Mouse (Mus musculus) midbrain, embryonic 14.5 days (tissue): ENCODE data around the gene Ret. TPM values are rescaled to one million over a fixed set of nuclear protein-coding genes. Genes with fewer than 3 reads are reported as not detected.

Experiments used
- ATAC-seq: fragments of 200-750 bp; cut with Nextera tagmentation; 2 replicates; pipeline ENCODE4 v1.8.0; 2017; ENCODE audit warnings: moderate number of reproducible peaks, moderate library complexity; ENCODE audit not compliant: low FRiP score, low TSS enrichment
- DNase-seq: peaks from one replicate; pipeline ENCODE4 v3.0.0-alpha.2; 2015
- H3K27ac ChIP-seq: fragments of 300-500 bp; sonication (generic); replicated peaks from 2 replicates; pipeline ENCODE4 v1.5.1; 2014; ENCODE audit warnings: mild to moderate bottlenecking, low read depth, low read length, moderate library complexity
- H3K27me3 ChIP-seq: fragments of 300-500 bp; sonication (generic); 2 replicates; pipeline ENCODE4 v1.6.1; 2014; ENCODE audit warnings: low read length, control low read depth, mixed read lengths; ENCODE audit not compliant: control insufficient read depth, insufficient read depth
- H3K36me3 ChIP-seq: fragments of 300-500 bp; sonication (generic); 2 replicates; pipeline ENCODE4 v1.6.1; 2014; ENCODE audit warnings: low read length, control low read depth; ENCODE audit not compliant: control insufficient read depth, insufficient read depth
- H3K4me1 ChIP-seq: fragments of 300-500 bp; sonication (generic); 2 replicates; pipeline ENCODE4 v1.6.1; 2014; ENCODE audit warnings: mild to moderate bottlenecking, antibody characterized with exemption, low read length, control low read depth; ENCODE audit not compliant: control insufficient read depth, insufficient read depth
- H3K4me2 ChIP-seq: fragments of 300-500 bp; sonication (generic); 2 replicates; pipeline ENCODE4 v1.6.1; 2014; ENCODE audit warnings: mild to moderate bottlenecking, low read length, moderate library complexity
- H3K4me3 ChIP-seq: fragments of 300-500 bp; sonication (generic); replicated peaks from 2 replicates; pipeline ENCODE4 v1.5.1; 2014; ENCODE audit warnings: low read depth, low read length
- H3K9ac ChIP-seq: fragments of 300-500 bp; sonication (generic); replicated peaks from 2 replicates; pipeline ENCODE4 v1.6.1; 2014; ENCODE audit warnings: mild to moderate bottlenecking, low read length, moderate library complexity
- H3K9me3 ChIP-seq: fragments of 300-500 bp; sonication (generic); 2 replicates; pipeline ENCODE4 v1.6.1; 2016; ENCODE audit warnings: low read length, control low read depth, mixed read lengths; ENCODE audit not compliant: control insufficient read depth
- WGBS: fragments of 180-500 bp; shearing (Covaris S2); extraction: QIAGEN DNeasy Blood & Tissue Kit; methylation state at CpG from one replicate; pipeline ENCODE4 v1.1.7; 2014; 5-methylcytosine and 5-hydroxymethylcytosine counted together
- polyA plus RNA-seq: library from polyadenylated mRNA; unstranded; fragments of >200 nt; fragmentation: Nextera tagmentation; extraction: Ambion mirVana; gene quantifications from 2 replicates; pipeline ENCODE4 v1.2.1, GENCODE M21; 2014

Gene Ret
- polyA plus RNA-seq, 1 experiment from 2014 or later, result 4.5 TPM

DNA sequence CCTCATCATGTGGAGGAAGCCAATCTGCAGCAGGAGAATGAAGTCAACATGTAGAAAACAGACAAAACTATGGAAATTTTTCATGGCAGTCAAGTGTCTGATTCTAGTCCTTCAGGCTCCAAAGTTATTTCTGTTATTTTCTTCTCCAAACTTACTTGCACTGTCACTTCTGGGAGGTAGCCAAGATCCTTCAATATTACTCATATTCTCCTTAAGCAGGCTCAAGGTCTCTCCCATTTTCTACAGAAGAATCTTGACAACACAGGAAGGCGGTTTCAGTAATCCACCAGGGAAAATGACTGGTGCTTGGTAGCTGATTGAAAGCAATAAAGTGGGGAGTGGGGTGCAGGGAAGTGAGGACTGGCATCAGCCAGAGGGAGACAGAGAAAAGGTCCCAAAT lies 74.8 kb downstream of the Ret start:
- no peak overlapping the region for H3K4me2 ChIP-seq
- H3K4me1 ChIP-seq, result no peaks in the 10 kb centered on the region
- DNase-seq, result no peak
- no peak for ATAC-seq
- H3K4me3 ChIP-seq, result no peak overlapping the region
- 93% methylated on average over 1 of the region's 1 CpGs for WGBS
- H3K9me3 ChIP-seq, result no peaks in the 10 kb centered on the region
- no peak overlapping the region for H3K27ac ChIP-seq
- no peak overlapping the region for H3K9ac ChIP-seq
- no peaks in the 10 kb centered on the region for H3K27me3 ChIP-seq
- H3K36me3 ChIP-seq, result peaks cover 20% of the 10 kb centered on the region

DNA sequence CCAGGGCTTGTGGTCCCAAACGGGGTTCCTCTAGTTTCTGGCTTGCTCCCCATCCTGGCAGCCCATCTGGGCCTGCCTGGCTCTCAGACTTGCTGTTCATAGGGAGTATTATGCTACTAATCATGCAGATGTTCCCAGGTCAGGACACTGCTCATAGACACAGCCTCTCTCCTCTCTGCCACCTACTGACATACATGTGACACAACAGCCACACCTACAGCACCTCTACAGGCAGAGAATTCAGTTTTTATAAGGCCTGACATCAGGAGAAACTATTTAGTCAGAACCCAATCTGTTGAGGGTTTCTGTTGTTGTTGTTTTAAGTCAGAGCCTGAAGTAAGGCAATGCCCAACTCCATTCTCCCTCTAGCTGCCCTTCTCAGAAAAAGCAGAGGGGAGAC lies 85.7 kb downstream of the Ret start:
- ATAC-seq (no peak), DNase-seq (peak; percentile 10)
- Histone ChIP-seq H3K4me1 (no peaks in the 10 kb centered on the region), H3K27ac (no peak overlapping the region), H3K4me2 (no peak overlapping the region), H3K9me3 (no peaks in the 10 kb centered on the region), H3K27me3 (no peaks in the 10 kb centered on the region), H3K36me3 (peaks cover 9% of the 10 kb centered on the region; the same call in 1 of the 2 replicates), H3K4me3 (no peak overlapping the region), H3K9ac (no peak overlapping the region)
- 79% methylated on average over 1 of the region's 1 CpGs for WGBS

Other genes starting within 250 kb of the Ret start
- 2.1 and 3.8 TPM in 2 replicates for gene Rasgef1a, start 186.3 kb downstream of the Ret start, polyA plus RNA-seq
- 9.0 and 12.0 TPM in 2 replicates for gene Csgalnact2, start 58.6 kb downstream of the Ret start, polyA plus RNA-seq
- 14.4 and 23.5 TPM in 2 replicates for gene Bms1, start 221.8 kb upstream of the Ret start, polyA plus RNA-seq